Mouse (Mus musculus) bone marrow macrophage, adult 2 months (primary cell): ENCODE results near the gene Ppm1f.
A peak's percentile ranks its signal among the peaks of the same experiment; 100 is the strongest.

ENCODE experiments used
- CTCF ChIP-seq: IDR thresholded peaks from 2 replicates; pipeline ENCODE4 v1.5.1; 2012; ENCODE audit warnings: low read depth, mild to moderate bottlenecking, low read length, moderate library complexity
- POLR2A ChIP-seq: IDR thresholded peaks from 2 replicates; pipeline ENCODE4 v1.6.1; 2012; ENCODE audit warnings: mild to moderate bottlenecking, low read depth, low read length, borderline replicate concordance

DNA sequence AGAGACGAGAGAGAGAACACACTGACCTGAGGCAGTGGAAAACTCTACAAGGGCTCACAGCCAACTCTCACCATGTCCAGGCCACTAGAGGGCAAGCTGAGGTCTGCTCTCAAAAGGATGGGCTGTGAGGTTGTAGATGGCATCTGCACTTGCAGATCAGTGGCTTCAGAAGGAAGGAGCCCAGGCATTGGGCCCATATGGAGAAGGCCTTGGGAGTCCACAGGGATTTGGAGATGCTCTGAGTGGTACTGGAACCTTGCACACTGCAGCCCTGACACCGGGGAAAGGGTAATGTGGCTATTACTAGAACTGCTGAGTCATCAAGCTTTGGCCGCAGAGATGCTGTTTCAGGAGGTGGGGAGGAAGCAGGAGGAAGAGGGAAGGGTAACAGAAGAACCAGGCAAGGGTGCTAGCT is 24.8 kb downstream of the Ppm1f start:
- TF ChIP-seq POLR2A (no peak), CTCF (peak; percentile 43; the same call in 1 of the 2 replicates)
